Mouse (Mus musculus) myocyte (in vitro differentiated cells): ENCODE measurements around the gene Kif26b.

Experiments
- MAX ChIP-seq: IDR thresholded peaks from one replicate; pipeline ENCODE4 v1.6.1; 2011; ENCODE audit warnings: low read depth, mild to moderate bottlenecking, control low read depth
- MYOG ChIP-seq, 3 experiments: IDR thresholded peaks; one replicate each; pipeline ENCODE4 v1.6.1; 2011; ENCODE audit warnings: control low read depth in 2 of 3, low read depth in 2 of 3, mild to moderate bottlenecking in 2 of 3; ENCODE audit not compliant: insufficient read length in 2 of 3, control insufficient read depth in 1 of 3, insufficient read depth in 1 of 3
- POLR2A ChIP-seq: IDR thresholded peaks from one replicate; pipeline ENCODE4 v1.6.1; 2011; ENCODE audit warnings: low read depth, mild to moderate bottlenecking, control low read depth, moderate library complexity; ENCODE audit not compliant: insufficient read length
- POLR2AphosphoS2 ChIP-seq: IDR thresholded peaks from one replicate; pipeline ENCODE4 v1.6.1; 2011; ENCODE audit warnings: low read depth, control low read depth; ENCODE audit not compliant: insufficient read length

DNA sequence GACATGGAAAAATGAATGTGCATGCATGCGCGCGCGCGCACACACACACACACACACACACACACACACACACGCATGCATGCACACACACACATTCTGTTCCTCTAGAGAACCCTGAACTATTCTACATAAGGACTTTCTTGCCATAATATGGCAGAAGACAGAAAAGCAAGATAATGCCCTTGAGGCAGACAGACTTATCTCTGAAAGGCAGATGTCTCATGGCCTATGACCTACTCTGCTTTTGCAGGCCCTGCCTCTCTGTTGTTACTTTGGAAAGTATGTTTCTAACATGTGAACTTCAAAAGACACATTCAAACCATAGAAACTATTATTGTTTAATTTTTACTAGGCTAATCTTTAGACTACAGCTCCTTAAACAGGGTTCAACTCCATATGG is 255.1 kb downstream of the Kif26b start:
- TF ChIP-seq MAX, result no peak
- no peak for TF ChIP-seq POLR2A
- no peak for TF ChIP-seq MYOG (IDR thresholded peaks at IDR 0.05; ENCODE audit: control insufficient read depth in 1 of 3, insufficient read depth in 1 of 3, insufficient read length in 2 of 3, low read depth in 2 of 3)
- no peak for TF ChIP-seq POLR2AphosphoS2
